Mouse (Mus musculus): ENCODE data around the gene 1700020N01Rik. TPM values are rescaled to one million over a fixed set of nuclear protein-coding genes. Genes with fewer than 3 reads are reported as not detected.

1700020N01Rik gene
- not detected in 2 replicates for polyA plus RNA-seq (2014; fragmentation: Nextera tagmentation; extraction: Ambion mirVana)

- Histone ChIP-seq H3K36me3 (replicated peaks; ENCODE audit: control insufficient read depth, insufficient read depth, low read depth, low read length) (no peaks in the 10 kb centered on the region), H3K27ac (replicated peaks; ENCODE audit: low read depth, low read length) (no peak within 1 kb of the TSS), H3K4me1 (ENCODE audit: control insufficient read depth, insufficient read depth, low read length) (no peaks in the 10 kb centered on the region), H3K9me3 (replicated peaks; ENCODE audit: control insufficient read depth, low read length) (no peaks in the 10 kb centered on the region), H3K27me3 (ENCODE audit: control insufficient read depth, insufficient read depth, low read length) (no peaks in the 10 kb centered on the region), H3K4me3 (ENCODE audit: low read depth, low read length) (no peak within 1 kb of the TSS), H3K9ac (replicated peaks; ENCODE audit: low read length) (no peak within 1 kb of the TSS), H3K4me2 (ENCODE audit: low read depth, low read length) (no peak within 1 kb of the TSS)
- 95% methylated on average over 22 of the region's 22 CpGs for WGBS
- ATAC-seq (replicated peaks; ENCODE audit: insufficient number of reproducible peaks, low FRiP score, low TSS enrichment, low read depth) (no peak), DNase-seq (ENCODE audit: low spot score) (no peak)
These were observed at the start of gene 1700020N01Rik for GRCm38 (mm10) chr10:21592896-21593380. 1700020N01Rik (plus strand) TSS chr10:21593145.

- H3K27ac ChIP-seq (replicated peaks; ENCODE audit: low read depth, low read length): no peak overlapping the region
- no peaks in the 10 kb centered on the region for H3K9me3 ChIP-seq (replicated peaks; ENCODE audit: control insufficient read depth, low read length)
- H3K36me3 ChIP-seq (replicated peaks; ENCODE audit: control insufficient read depth, insufficient read depth, low read depth, low read length): no peaks in the 10 kb centered on the region
- H3K4me3 ChIP-seq (ENCODE audit: low read depth, low read length): no peak overlapping the region
- no peaks in the 10 kb centered on the region for H3K27me3 ChIP-seq (ENCODE audit: control insufficient read depth, insufficient read depth, low read length)
- H3K4me1 ChIP-seq (ENCODE audit: control insufficient read depth, insufficient read depth, low read length): no peaks in the 10 kb centered on the region
- ATAC-seq (replicated peaks; ENCODE audit: insufficient number of reproducible peaks, low FRiP score, low TSS enrichment, low read depth): no peak
- H3K4me2 ChIP-seq (ENCODE audit: low read depth, low read length): no peak overlapping the region
- H3K9ac ChIP-seq (replicated peaks; ENCODE audit: low read length): no peak overlapping the region
- DNase-seq (ENCODE audit: low spot score): no peak
- 57% methylated on average over 3 of the region's 3 CpGs for WGBS
These were observed 49.2 kb upstream of the 1700020N01Rik start for GRCm38 (mm10) chr10:21543576-21544278.

- Histone ChIP-seq H3K4me1 (ENCODE audit: control insufficient read depth, insufficient read depth, low read length) (no peaks in the 10 kb centered on the region), H3K9me3 (replicated peaks; ENCODE audit: control insufficient read depth, low read length) (no peaks in the 10 kb centered on the region), H3K4me2 (ENCODE audit: low read depth, low read length) (no peak overlapping the region), H3K36me3 (replicated peaks; ENCODE audit: control insufficient read depth, insufficient read depth, low read depth, low read length) (no peaks in the 10 kb centered on the region), H3K4me3 (ENCODE audit: low read depth, low read length) (no peak overlapping the region), H3K9ac (replicated peaks; ENCODE audit: low read length) (no peak overlapping the region), H3K27me3 (ENCODE audit: control insufficient read depth, insufficient read depth, low read length) (no peaks in the 10 kb centered on the region), H3K27ac (replicated peaks; ENCODE audit: low read depth, low read length) (no peak overlapping the region)
- DNase-seq (ENCODE audit: low spot score) (no peak), ATAC-seq (replicated peaks; ENCODE audit: insufficient number of reproducible peaks, low FRiP score, low TSS enrichment, low read depth) (no peak)
- WGBS: 80% methylated on average over 4 of the region's 4 CpGs
These were observed 48.2 kb upstream of the 1700020N01Rik start for GRCm38 (mm10) chr10:21544721-21545120.

GRCm38 (mm10) chr10:21545446-21545845 is 47.5 kb upstream of the 1700020N01Rik start:
- WGBS: 33% methylated on average over 6 of the region's 6 CpGs
- DNase-seq (ENCODE audit: low spot score) (no peak), ATAC-seq (replicated peaks; ENCODE audit: insufficient number of reproducible peaks, low FRiP score, low TSS enrichment, low read depth) (no peak)
- no peaks in the 10 kb centered on the region for H3K4me1 ChIP-seq (ENCODE audit: control insufficient read depth, insufficient read depth, low read length)
- H3K27me3 ChIP-seq (ENCODE audit: control insufficient read depth, insufficient read depth, low read length): no peaks in the 10 kb centered on the region
- H3K9ac ChIP-seq (replicated peaks; ENCODE audit: low read length): no peak overlapping the region
- H3K9me3 ChIP-seq (replicated peaks; ENCODE audit: control insufficient read depth, low read length): no peaks in the 10 kb centered on the region
- H3K27ac ChIP-seq (replicated peaks; ENCODE audit: low read depth, low read length): 0 out of 2 replicates have a peak overlapping the region, but pooled peaks have one; percentile 20
- no peaks in the 10 kb centered on the region for H3K36me3 ChIP-seq (replicated peaks; ENCODE audit: control insufficient read depth, insufficient read depth, low read depth, low read length)
- no peak overlapping the region for H3K4me3 ChIP-seq (ENCODE audit: low read depth, low read length)
- H3K4me2 ChIP-seq (ENCODE audit: low read depth, low read length): no peak overlapping the region

GRCm38 (mm10) chr10:21548871-21549505 is 44.0 kb upstream of the 1700020N01Rik start:
- ATAC-seq (replicated peaks; ENCODE audit: insufficient number of reproducible peaks, low FRiP score, low TSS enrichment, low read depth) (no peak), DNase-seq (ENCODE audit: low spot score) (no peak)
- Histone ChIP-seq H3K4me2 (ENCODE audit: low read depth, low read length) (no peak overlapping the region), H3K4me1 (ENCODE audit: control insufficient read depth, insufficient read depth, low read length) (no peaks in the 10 kb centered on the region), H3K4me3 (ENCODE audit: low read depth, low read length) (no peak overlapping the region), H3K36me3 (replicated peaks; ENCODE audit: control insufficient read depth, insufficient read depth, low read depth, low read length) (no peaks in the 10 kb centered on the region), H3K9ac (replicated peaks; ENCODE audit: low read length) (no peak overlapping the region), H3K27me3 (ENCODE audit: control insufficient read depth, insufficient read depth, low read length) (no peaks in the 10 kb centered on the region), H3K27ac (replicated peaks; ENCODE audit: low read depth, low read length) (no peak overlapping the region), H3K9me3 (replicated peaks; ENCODE audit: control insufficient read depth, low read length) (no peaks in the 10 kb centered on the region)
- WGBS: 70% methylated on average over 9 of the region's 9 CpGs

GRCm38 (mm10) chr10:21552967-21553682 is 39.8 kb upstream of the 1700020N01Rik start:
- no peaks in the 10 kb centered on the region for H3K4me1 ChIP-seq (ENCODE audit: control insufficient read depth, insufficient read depth, low read length)
- 85% methylated on average over 8 of the region's 8 CpGs for WGBS
- H3K9ac ChIP-seq (replicated peaks; ENCODE audit: low read length): no peak overlapping the region
- H3K4me3 ChIP-seq (ENCODE audit: low read depth, low read length): no peak overlapping the region
- ATAC-seq (replicated peaks; ENCODE audit: insufficient number of reproducible peaks, low FRiP score, low TSS enrichment, low read depth): no peak
- H3K9me3 ChIP-seq (replicated peaks; ENCODE audit: control insufficient read depth, low read length): no peaks in the 10 kb centered on the region
- H3K27me3 ChIP-seq (ENCODE audit: control insufficient read depth, insufficient read depth, low read length): no peaks in the 10 kb centered on the region
- H3K27ac ChIP-seq (replicated peaks; ENCODE audit: low read depth, low read length): no peak overlapping the region
- H3K36me3 ChIP-seq (replicated peaks; ENCODE audit: control insufficient read depth, insufficient read depth, low read depth, low read length): no peaks in the 10 kb centered on the region
- no peak for DNase-seq (ENCODE audit: low spot score)
- H3K4me2 ChIP-seq (ENCODE audit: low read depth, low read length): no peak overlapping the region

GRCm38 (mm10) chr10:21553683-21554035 is 39.3 kb upstream of the 1700020N01Rik start:
- Histone ChIP-seq H3K9ac (replicated peaks; ENCODE audit: low read length) (no peak overlapping the region), H3K9me3 (replicated peaks; ENCODE audit: control insufficient read depth, low read length) (no peaks in the 10 kb centered on the region), H3K4me2 (ENCODE audit: low read depth, low read length) (no peak overlapping the region), H3K27ac (replicated peaks; ENCODE audit: low read depth, low read length) (no peak overlapping the region), H3K4me1 (ENCODE audit: control insufficient read depth, insufficient read depth, low read length) (no peaks in the 10 kb centered on the region), H3K27me3 (ENCODE audit: control insufficient read depth, insufficient read depth, low read length) (no peaks in the 10 kb centered on the region), H3K4me3 (ENCODE audit: low read depth, low read length) (no peak overlapping the region), H3K36me3 (replicated peaks; ENCODE audit: control insufficient read depth, insufficient read depth, low read depth, low read length) (no peaks in the 10 kb centered on the region)
- ATAC-seq (replicated peaks; ENCODE audit: insufficient number of reproducible peaks, low FRiP score, low TSS enrichment, low read depth) (no peak), DNase-seq (ENCODE audit: low spot score) (no peak)
- WGBS: 92% methylated on average over 4 of the region's 4 CpGs
